ENCODE assay signal across 14 mouse cellular contexts in genomic region chr4:154602409-154602808, GRCm38 (mm10). TPM values are rescaled to one million over a fixed set of nuclear protein-coding genes. Genes with fewer than 3 reads are reported as not detected.
DNase-seq lines count a peak whose midpoint lies in the region; ATAC-seq and TF ChIP-seq lines count a peak whose summit lies in the region.
"Had no signal": no experiment of that assay in that cellular context is flagged by ENCODE, and none has a peak within 500 bp of the region (broad histone marks: within the 10 kb centered on the region; RNA-seq: fewer than 3 reads in every experiment).

No protein-coding gene starts in this region.

- no peak overlapping the region for H3K4me2 ChIP-seq in hindbrain, embryonic 12.5 days (replicated peaks)
- no peak overlapping the region for H3K4me2 ChIP-seq in lung, postnatal 0 days (replicated peaks; ENCODE audit: low read depth, low read length)
- no peak overlapping the region for H3K4me2 ChIP-seq in forebrain, embryonic 12.5 days
- H3K4me2 ChIP-seq: embryonic facial prominence, embryonic 13.5 days; intestine, embryonic 15.5 days had no signal

- no peak overlapping the region for H3K9ac ChIP-seq in hindbrain, embryonic 12.5 days
- H3K9ac ChIP-seq in lung, postnatal 0 days (replicated peaks; ENCODE audit: low read depth): no peak overlapping the region
- H3K9ac ChIP-seq in forebrain, embryonic 12.5 days: no peak overlapping the region
- H3K9ac ChIP-seq: embryonic facial prominence, embryonic 13.5 days; intestine, embryonic 15.5 days had no signal

- peaks cover 79% of the 10 kb centered on the region for H3K4me1 ChIP-seq in hindbrain, embryonic 10.5 days (replicated peaks)
- H3K4me1 ChIP-seq in hindbrain, embryonic 12.5 days: peaks cover 58% of the 10 kb centered on the region
- no peaks in the 10 kb centered on the region for H3K4me1 ChIP-seq in lung, postnatal 0 days (ENCODE audit: insufficient read depth, low read depth, low read length)
- peaks cover 79% of the 10 kb centered on the region for H3K4me1 ChIP-seq in forebrain, embryonic 12.5 days

- H3K36me3 ChIP-seq in hindbrain, embryonic 10.5 days: no peaks in the 10 kb centered on the region
- no peaks in the 10 kb centered on the region for H3K36me3 ChIP-seq in hindbrain, embryonic 12.5 days
- no peaks in the 10 kb centered on the region for H3K36me3 ChIP-seq in lung, postnatal 0 days (ENCODE audit: insufficient read depth, low read length)
- 0 out of 2 replicates have a peak, but pooled peaks cover 4% of the 10 kb centered on the region for H3K36me3 ChIP-seq in forebrain, embryonic 12.5 days (replicated peaks)
- H3K36me3 ChIP-seq: embryonic facial prominence, embryonic 13.5 days; intestine, embryonic 15.5 days had no signal

- H3K27ac ChIP-seq in hindbrain, embryonic 10.5 days: peak overlapping the region; percentile 59; the same call in 1 of the 2 replicates
- no peak overlapping the region for H3K27ac ChIP-seq in hindbrain, embryonic 12.5 days
- H3K27ac ChIP-seq in lung, postnatal 0 days (ENCODE audit: low read length): no peak overlapping the region
- peak overlapping the region; percentile 92; the same call in 1 of the 2 replicates for H3K27ac ChIP-seq in forebrain, embryonic 12.5 days
- H3K27ac ChIP-seq: embryonic facial prominence, embryonic 13.5 days; intestine, embryonic 15.5 days; stomach, postnatal 0 days had no signal

- no peak for TF ChIP-seq EP300 in lung, postnatal 0 days (IDR thresholded peaks at IDR 0.05)

- ATAC-seq in hindbrain, embryonic 12.5 days (ENCODE audit: low FRiP score): no peak
- ATAC-seq in lung, postnatal 0 days: no peak
- ATAC-seq in forebrain, embryonic 12.5 days (ENCODE audit: low FRiP score): no peak
- ATAC-seq: intestine, embryonic 15.5 days had no signal

- no peak overlapping the region for H3K4me3 ChIP-seq in hindbrain, embryonic 10.5 days
- no peak overlapping the region for H3K4me3 ChIP-seq in hindbrain, embryonic 12.5 days
- no peak overlapping the region for H3K4me3 ChIP-seq in lung, postnatal 0 days (ENCODE audit: low read depth, low read length)
- H3K4me3 ChIP-seq in forebrain, embryonic 12.5 days (replicated peaks): no peak overlapping the region
- H3K4me3 ChIP-seq: embryonic facial prominence, embryonic 13.5 days; intestine, embryonic 15.5 days had no signal

- H3K27me3 ChIP-seq in hindbrain, embryonic 10.5 days (ENCODE audit: insufficient read depth, poor library complexity, severe bottlenecking): peaks cover 81% of the 10 kb centered on the region
- H3K27me3 ChIP-seq in hindbrain, embryonic 12.5 days: peaks cover 26% of the 10 kb centered on the region
- H3K27me3 ChIP-seq in lung, postnatal 0 days (replicated peaks; ENCODE audit: insufficient read depth, low read length): no peaks in the 10 kb centered on the region
- H3K27me3 ChIP-seq in forebrain, embryonic 12.5 days: peaks cover 20% of the 10 kb centered on the region; the same call in 1 of the 2 replicates
- H3K27me3 ChIP-seq: intestine, embryonic 15.5 days had no signal

- TF ChIP-seq CTCF in lung, postnatal 0 days (IDR thresholded peaks at IDR 0.05): no peak

- WGBS in hindbrain, embryonic 10.5 days: 85% methylated on average over 10 of the region's 10 CpGs
- WGBS in hindbrain, embryonic 12.5 days: 82% methylated on average over 10 of the region's 10 CpGs
- WGBS in lung, postnatal 0 days: 53% methylated on average over 10 of the region's 10 CpGs
- 65% methylated on average over 10 of the region's 10 CpGs for WGBS in forebrain, embryonic 12.5 days

- no peaks in the 10 kb centered on the region for H3K9me3 ChIP-seq in hindbrain, embryonic 10.5 days
- no peaks in the 10 kb centered on the region for H3K9me3 ChIP-seq in hindbrain, embryonic 12.5 days (replicated peaks)
- no peaks in the 10 kb centered on the region for H3K9me3 ChIP-seq in lung, postnatal 0 days (ENCODE audit: low read length)
- no peaks in the 10 kb centered on the region for H3K9me3 ChIP-seq in forebrain, embryonic 12.5 days
- H3K9me3 ChIP-seq: embryonic facial prominence, embryonic 13.5 days; intestine, embryonic 15.5 days had no signal

- peak; percentile 44 for DNase-seq in adrenal gland, postnatal 14 days
- DNase-seq in adrenal gland, adult 8-10 months: no peak
- no peak for DNase-seq in hindbrain, embryonic 10.5 days (ENCODE audit: low spot score)
- peak; percentile 24 for DNase-seq in lung, postnatal 10 days
- no peak for DNase-seq in lung, postnatal 0 days (ENCODE audit: low spot score)
- DNase-seq in testis, postnatal 14 days (ENCODE audit: low spot score): no peak
- DNase-seq: adrenal gland, adult 2 months; liver; thymus, postnatal 4 days had no signal

RNA-seq across cellular contexts. Expression of gene Prdm16, which starts 34.3 kb away (rescaled TPM):
- total RNA-seq in adrenal gland, postnatal 14 days (2021): 10.2 and 12.7 TPM in 2 replicates
- 1 to 10 TPM; 2.9 to 5.5 (median 3.8) TPM for total RNA-seq in adrenal gland, adult 8-10 months (2022)
- polyA plus RNA-seq in hindbrain, embryonic 10.5 days (2016; fragmentation: Nextera tagmentation; extraction: Ambion mirVana): 15.3 and 23.5 TPM in 2 replicates
- 26.4 and 32.3 TPM in 2 replicates for polyA plus RNA-seq in hindbrain, embryonic 12.5 days (2016; fragmentation: Nextera tagmentation; extraction: Ambion mirVana)
- polyA plus RNA-seq in lung, postnatal 0 days (2015; fragmentation: Nextera tagmentation; extraction: Ambion mirVana): 15.2 and 19.2 TPM in 2 replicates
- polyA plus RNA-seq in forebrain, embryonic 12.5 days (2016; fragmentation: Nextera tagmentation; extraction: Ambion mirVana): 40.5 and 49.4 TPM in 2 replicates

Comparison
In these comparisons a context has a peak if more than half of its experiments do, and no peak if none do; other contexts are left out.
1. DNase-seq: peak in adrenal gland, postnatal 14 days (single experiment) and lung, postnatal 10 days (single experiment); none in adrenal gland, adult 8-10 months (single experiment), hindbrain, embryonic 10.5 days (single experiment), lung, postnatal 0 days (single experiment) and testis, postnatal 14 days (single experiment).
2. H3K27ac ChIP-seq: peak in hindbrain, embryonic 10.5 days (single experiment) and forebrain, embryonic 12.5 days (single experiment); none in hindbrain, embryonic 12.5 days (single experiment) and lung, postnatal 0 days (single experiment).